Mouse (Mus musculus) kidney, embryonic 15.5 days (tissue): ENCODE results near the gene Schip1. TPM values are rescaled to one million over a fixed set of nuclear protein-coding genes. Genes with fewer than 3 reads are reported as not detected.

ENCODE experiments used
- polyA plus RNA-seq: library from polyadenylated mRNA; unstranded; fragments of >200 nt; fragmentation: Nextera tagmentation; extraction: Ambion mirVana; gene quantifications from 2 replicates; pipeline ENCODE4 v1.2.1, GENCODE M21; 2015

Schip1 gene
- polyA plus RNA-seq, 1 experiment from 2014 or later, result 51.3 TPM

Other genes starting within 250 kb of the Schip1 start
- gene Iqcj, start 172.6 kb upstream of the Schip1 start, polyA plus RNA-seq, result not detected in 2 replicates
- not detected in 2 replicates for gene Iqschfp, start 172.6 kb upstream of the Schip1 start, polyA plus RNA-seq